Mouse (Mus musculus): Measurements from ENCODE around the gene Gm20481.

- no peak for TF ChIP-seq CTCF (IDR thresholded peaks at IDR 0.05; ENCODE audit: extremely low read depth, insufficient read length, insufficient replicate concordance, low read depth, low read length)
- TF ChIP-seq POLR2A (IDR thresholded peaks at IDR 0.05; ENCODE audit: low read depth, low read length): no peak
These were observed 50.8 kb downstream of the Gm20481 start for GRCm38 (mm10) chr17:35020551-35020950.

Data from small intestine, adult 2 months (tissue).